Mouse (Mus musculus): ENCODE data around the gene Col16a1.

Gene Col16a1

GRCm38 (mm10) chr4:130047331-130048202, at the start of gene Col16a1:
Gene Col16a1 (plus strand): TSS chr4:130047840.
- DNase-seq (ENCODE audit: low spot score) = peak; percentile 94

GRCm38 (mm10) chr4:129998124-129998523, 49.5 kb upstream of the Col16a1 start:
- DNase-seq (ENCODE audit: low spot score) = no peak

- DNase-seq (ENCODE audit: low spot score) = no peak
Observed at GRCm38 (mm10) chr4:130001710-130002109, 45.9 kb upstream of the Col16a1 start.

- peak; percentile 55 for DNase-seq (ENCODE audit: low spot score)
Observed at GRCm38 (mm10) chr4:130002157-130002556, 45.5 kb upstream of the Col16a1 start.

GRCm38 (mm10) chr4:130005593-130005992, 42.0 kb upstream of the Col16a1 start:
- DNase-seq (ENCODE audit: low spot score) = peak; percentile 70

- peak; percentile 55 for DNase-seq (ENCODE audit: low spot score)
Observed at GRCm38 (mm10) chr4:130006533-130006932, 41.1 kb upstream of the Col16a1 start.

GRCm38 (mm10) chr4:130009043-130009442, 38.6 kb upstream of the Col16a1 start:
- DNase-seq (ENCODE audit: low spot score) = peak; percentile 42

- no peak for DNase-seq (ENCODE audit: low spot score)
Observed at GRCm38 (mm10) chr4:130010723-130011122, 36.9 kb upstream of the Col16a1 start.

- DNase-seq (ENCODE audit: low spot score) = peak; percentile 39
Observed at GRCm38 (mm10) chr4:130012234-130012633, 35.4 kb upstream of the Col16a1 start.

- peak; percentile 44 for DNase-seq (ENCODE audit: low spot score)
Observed at GRCm38 (mm10) chr4:130013111-130013510, 34.5 kb upstream of the Col16a1 start.

GRCm38 (mm10) chr4:130016010-130016409, 31.6 kb upstream of the Col16a1 start:
- peak; percentile 44 for DNase-seq (ENCODE audit: low spot score)

GRCm38 (mm10) chr4:130017036-130017674, 30.5 kb upstream of the Col16a1 start:
- no peak for DNase-seq (ENCODE audit: low spot score)

GRCm38 (mm10) chr4:130022952-130023351, 24.7 kb upstream of the Col16a1 start:
- no peak for DNase-seq (ENCODE audit: low spot score)

- no peak for DNase-seq (ENCODE audit: low spot score)
Observed at GRCm38 (mm10) chr4:130023511-130024231, 24.0 kb upstream of the Col16a1 start.

- no peak for DNase-seq (ENCODE audit: low spot score)
Observed at GRCm38 (mm10) chr4:130025544-130025943, 22.1 kb upstream of the Col16a1 start.

GRCm38 (mm10) chr4:130031146-130031545, 16.5 kb upstream of the Col16a1 start:
- no peak for DNase-seq (ENCODE audit: low spot score)

GRCm38 (mm10) chr4:130033496-130033895, 14.1 kb upstream of the Col16a1 start:
- no peak for DNase-seq (ENCODE audit: low spot score)

- no peak for DNase-seq (ENCODE audit: low spot score)
Observed at GRCm38 (mm10) chr4:130036112-130036511, 11.5 kb upstream of the Col16a1 start.

- DNase-seq (ENCODE audit: low spot score) = peak; percentile 77
Observed at GRCm38 (mm10) chr4:130036573-130037401, 10.9 kb upstream of the Col16a1 start.

- no peak for DNase-seq (ENCODE audit: low spot score)
Observed at GRCm38 (mm10) chr4:130039351-130039750, 8.3 kb upstream of the Col16a1 start.

- no peak for DNase-seq (ENCODE audit: low spot score)
Observed at GRCm38 (mm10) chr4:130041076-130041475, 6.6 kb upstream of the Col16a1 start.

- DNase-seq (ENCODE audit: low spot score) = no peak
Observed at GRCm38 (mm10) chr4:130044211-130044610, 3.4 kb upstream of the Col16a1 start.
